Mouse (Mus musculus) midbrain, postnatal 0 days (tissue): ENCODE results near the gene Gm20890. TPM values are rescaled to one million over a fixed set of nuclear protein-coding genes. Genes with fewer than 3 reads are reported as not detected.
"Not testable (repeated sequence)": the region's sequence is repeated elsewhere in the genome, so short reads cannot be mapped to it uniquely, and the experiment has no call there.

Experiments
- ATAC-seq: fragments of 200-750 bp; cut with Nextera tagmentation; 2 replicates; pipeline ENCODE4 v1.8.0; 2017; ENCODE audit warnings: moderate number of reproducible peaks, mild to moderate bottlenecking, moderate TSS enrichment, moderate library complexity; ENCODE audit not compliant: low FRiP score
- DNase-seq: peaks from one replicate; pipeline ENCODE4 v3.0.0-alpha.2; 2015; ENCODE audit warnings: low spot score
- H3K27ac ChIP-seq: fragments of 300-500 bp; sonication (generic); 2 replicates; pipeline ENCODE4 v1.5.1; 2014; ENCODE audit warnings: low read depth, mild to moderate bottlenecking, low read length, mixed read lengths
- H3K27me3 ChIP-seq: fragments of 300-500 bp; sonication (generic); 2 replicates; pipeline ENCODE4 v1.6.1; 2014; ENCODE audit warnings: low read length, control low read depth, mixed read lengths; ENCODE audit not compliant: insufficient read depth
- H3K36me3 ChIP-seq: fragments of 300-500 bp; sonication (generic); 2 replicates; pipeline ENCODE4 v1.6.1; 2014; ENCODE audit warnings: low read length, control low read depth, mixed read lengths; ENCODE audit not compliant: insufficient read depth
- H3K4me1 ChIP-seq: fragments of 300-500 bp; sonication (generic); 2 replicates; pipeline ENCODE4 v1.6.1; 2014; ENCODE audit warnings: mild to moderate bottlenecking, control low read depth, antibody characterized with exemption, low read length, mixed read lengths; ENCODE audit not compliant: insufficient read depth
- H3K4me2 ChIP-seq: fragments of 300-500 bp; sonication (generic); 2 replicates; pipeline ENCODE4 v1.6.1; 2014; ENCODE audit warnings: low read depth, mild to moderate bottlenecking, low read length, mixed read lengths; ENCODE audit not compliant: poor library complexity, severe bottlenecking
- H3K4me3 ChIP-seq: fragments of 300-500 bp; sonication (generic); 2 replicates; pipeline ENCODE4 v1.5.1; 2014; ENCODE audit warnings: low read depth, mild to moderate bottlenecking, low read length, moderate library complexity
- H3K9ac ChIP-seq: fragments of 300-500 bp; sonication (generic); replicated peaks from 2 replicates; pipeline ENCODE4 v1.6.1; 2014; ENCODE audit warnings: mild to moderate bottlenecking, low read length, moderate library complexity, mixed read lengths; ENCODE audit not compliant: poor library complexity, severe bottlenecking
- H3K9me3 ChIP-seq: fragments of 300-500 bp; sonication (generic); 2 replicates; pipeline ENCODE4 v1.6.1; 2016; ENCODE audit warnings: low read length, control low read depth
- WGBS: fragments of 180-500 bp; shearing (Covaris S2); extraction: QIAGEN DNeasy Blood & Tissue Kit; methylation state at CpG from one replicate; pipeline ENCODE4 v1.1.7; 2014; 5-methylcytosine and 5-hydroxymethylcytosine counted together
- polyA plus RNA-seq: library from polyadenylated mRNA; unstranded; fragments of >200 nt; fragmentation: Nextera tagmentation; extraction: Ambion mirVana; gene quantifications from 2 replicates; pipeline ENCODE4 v1.2.1, GENCODE M21; 2015
- total RNA-seq: library from RNA; depleted of rRNA; stranded (reverse); fragments of >200 nt; gene quantifications from 2 replicates; pipeline ENCODE4 v1.2.3, GENCODE M21; 2014; rRNA removed

Gm20890 gene
- total RNA-seq, result not detected in 2 replicates
- not detected in 2 replicates for polyA plus RNA-seq

GRCm38 (mm10) chrY:26776699-26777098, at the start of gene Gm20890:
Gm20890 (minus strand) TSS chrY:26776799.
- H3K4me3 ChIP-seq, H3K27ac ChIP-seq, ATAC-seq, H3K4me1 ChIP-seq, H3K27me3 ChIP-seq, H3K36me3 ChIP-seq, H3K4me2 ChIP-seq, DNase-seq, H3K9me3 ChIP-seq, H3K9ac ChIP-seq: not testable (repeated sequence)
- WGBS, result no CpG with 5 or more reads among the region's 5 CpGs
